Mouse (Mus musculus): ENCODE data around the gene Ankrd13a.

DNA sequence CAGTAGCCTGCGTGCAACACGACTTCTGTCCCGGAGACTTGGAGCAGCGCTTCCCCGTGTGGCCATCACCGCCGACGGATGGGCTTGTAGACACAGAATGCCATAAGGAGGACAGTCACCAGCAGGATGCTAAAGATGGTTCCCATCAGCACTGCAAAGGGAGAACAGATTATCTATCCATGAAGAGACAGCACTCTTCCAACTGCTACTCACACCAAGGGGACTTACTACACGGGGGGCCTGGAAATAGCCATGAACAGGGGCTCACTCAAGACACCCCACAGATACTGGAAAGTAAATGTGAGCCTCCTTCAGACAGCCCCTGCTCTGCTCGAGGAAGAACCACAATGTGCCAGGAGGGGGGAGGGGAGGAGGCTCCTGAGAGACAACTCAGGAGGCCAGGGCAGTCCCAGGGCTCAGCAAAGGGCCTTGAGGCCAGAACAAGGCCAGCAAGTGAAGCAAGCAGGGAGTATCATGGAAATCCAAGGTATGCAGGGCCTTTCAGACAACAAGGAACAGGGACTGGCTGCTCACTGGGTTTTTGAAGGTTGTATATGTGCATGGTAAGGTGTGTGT, 34.8 kb downstream of the Ankrd13a start:
- TF ChIP-seq POLR2A (IDR thresholded peaks at IDR 0.05; ENCODE audit: insufficient read length, low read depth) (no peak), TCF3 (IDR thresholded peaks at IDR 0.05; ENCODE audit: insufficient read length, low read depth) (no peak), USF1 (IDR thresholded peaks at IDR 0.05; ENCODE audit: low read depth) (no peak), TCF12 (IDR thresholded peaks at IDR 0.05; ENCODE audit: insufficient read depth, poor library complexity, severe bottlenecking) (no peak), CEBPB (IDR thresholded peaks at IDR 0.05; ENCODE audit: insufficient read depth, poor library complexity, severe bottlenecking) (no peak), E2F4 (IDR thresholded peaks at IDR 0.05; ENCODE audit: insufficient read depth) (no peak), MYOD1 (IDR thresholded peaks at IDR 0.05; ENCODE audit: control insufficient read depth in 1 of 3, insufficient read length in 2 of 3, low read depth in 2 of 3) (no peak), MAX (IDR thresholded peaks at IDR 0.05; ENCODE audit: low read depth) (no peak)

Data from myocyte (in vitro differentiated cells).